Mouse (Mus musculus): Measurements from ENCODE around the gene Clasp1.

DNA sequence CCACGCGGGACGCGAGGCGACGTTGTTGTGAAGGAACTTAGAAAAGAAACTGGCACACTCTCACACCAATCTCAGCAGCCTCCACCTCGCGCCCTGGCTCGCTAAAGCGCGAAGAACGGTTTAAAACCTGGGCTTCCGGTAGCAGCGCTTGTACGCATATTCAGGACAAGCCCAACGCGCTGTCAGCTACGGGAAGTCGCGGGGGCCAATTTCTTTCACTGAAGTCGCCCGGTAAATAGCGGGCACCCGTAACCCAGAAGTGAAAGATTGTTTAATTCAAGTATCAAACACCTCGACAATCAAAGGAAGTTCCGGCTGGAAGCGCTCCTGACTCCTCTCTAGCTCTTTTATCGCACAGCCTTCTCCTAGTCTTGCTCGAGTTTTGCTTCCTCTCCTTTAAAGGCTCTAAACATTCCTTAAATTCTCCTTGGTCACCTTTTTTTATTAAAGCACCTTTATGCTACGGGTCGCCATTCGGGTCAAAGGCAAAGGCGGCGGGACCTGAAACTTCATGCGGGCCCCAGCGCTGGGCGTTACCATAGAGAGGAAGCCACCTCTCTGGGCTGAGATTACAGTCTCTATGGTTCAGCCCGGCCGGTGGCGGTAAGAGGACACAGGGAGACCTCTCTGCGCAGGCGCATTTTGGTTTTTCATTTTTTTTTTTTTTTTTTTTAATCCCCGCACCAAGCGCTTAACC lies at the start of gene Clasp1:
- TF ChIP-seq CTCF (IDR thresholded peaks at IDR 0.05; ENCODE audit: low read depth, low read length) (no peak), POLR2A (IDR thresholded peaks at IDR 0.05; ENCODE audit: borderline replicate concordance, low read depth, low read length) (no peak)
